Mouse (Mus musculus): ENCODE measurements at regions not wholly inside any gene's neighbourhood (a gene's known extent, or its start where the extent isn't known, plus 50 kb on each side); places are given as distances from the start of the nearest gene placed in this dataset.

DNA sequence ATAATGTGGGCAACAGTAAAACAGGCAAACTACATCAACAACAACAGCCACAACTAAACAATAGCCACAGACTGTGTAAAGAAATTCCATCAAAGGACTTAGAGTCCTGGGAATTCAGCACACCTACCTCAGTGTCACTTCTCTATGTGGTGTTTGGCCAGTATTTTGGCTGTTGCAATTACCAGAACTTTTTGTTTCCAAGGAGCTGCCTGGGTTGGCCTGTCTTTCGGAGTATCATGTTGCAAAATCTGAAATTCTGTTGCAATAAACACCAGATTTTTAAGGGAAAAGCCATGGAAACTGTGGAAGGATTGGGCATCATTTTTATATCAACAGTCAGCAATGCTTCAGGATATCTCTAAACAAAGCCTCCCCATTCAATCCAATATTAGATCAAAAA, 275.1 kb upstream of the Gm11146 start:
- Histone ChIP-seq H3K4me1 (ENCODE audit: control insufficient read depth in 1 of 2, insufficient read depth in 2 of 2, low read length in 2 of 2) (no peaks in the 10 kb centered on the region), H3K9me3 (replicated peaks; ENCODE audit: insufficient read depth, low read length) (no peaks in the 10 kb centered on the region), H3K36me3 (ENCODE audit: control insufficient read depth in 1 of 2, insufficient read depth in 2 of 2, low read length in 2 of 2) (no peaks in the 10 kb centered on the region), H3K79me2 (ENCODE audit: control insufficient read depth, insufficient read depth, low read length, poor library complexity) (no peaks in the 10 kb centered on the region), H3K27me3 (ENCODE audit: control insufficient read depth in 1 of 2, insufficient read depth in 2 of 2, low read length in 2 of 2) (no peaks in the 10 kb centered on the region), H3K27ac (ENCODE audit: control insufficient read depth, low read depth, low read length) (no peak overlapping the region), H3K4me3 (ENCODE audit: control insufficient read depth in 1 of 2, insufficient read depth in 1 of 2, low read depth in 2 of 2, low read length in 2 of 2) (no peak overlapping the region), H3K9ac (ENCODE audit: control insufficient read depth, low read depth, low read length, poor library complexity, severe bottlenecking) (no peak overlapping the region)
- no peak for TF ChIP-seq SIN3A (IDR thresholded peaks at IDR 0.05; ENCODE audit: low read length)
- no peak for DNase-seq (ENCODE audit: low read depth, low spot score)

- no peak overlapping the region for H3K9ac ChIP-seq (ENCODE audit: control insufficient read depth, low read depth, low read length, poor library complexity, severe bottlenecking)
- H3K4me3 ChIP-seq (ENCODE audit: control insufficient read depth in 1 of 2, insufficient read depth in 1 of 2, low read depth in 2 of 2, low read length in 2 of 2): no peak overlapping the region
- no peak for DNase-seq (ENCODE audit: low read depth, low spot score)
- H3K27me3 ChIP-seq (ENCODE audit: control insufficient read depth in 1 of 2, insufficient read depth in 2 of 2, low read length in 2 of 2): no peaks in the 10 kb centered on the region
- no peaks in the 10 kb centered on the region for H3K36me3 ChIP-seq (ENCODE audit: control insufficient read depth in 1 of 2, insufficient read depth in 2 of 2, low read length in 2 of 2)
- H3K27ac ChIP-seq (ENCODE audit: control insufficient read depth, low read depth, low read length): no peak overlapping the region
- TF ChIP-seq MYB (IDR thresholded peaks at IDR 0.05; ENCODE audit: low read depth, low read length): no peak
- TF ChIP-seq CHD2 (IDR thresholded peaks at IDR 0.05; ENCODE audit: low read length): no peak
- TF ChIP-seq BHLHE40 (IDR thresholded peaks at IDR 0.05; ENCODE audit: borderline replicate concordance, low read depth, low read length): no peak
- TF ChIP-seq JUND (IDR thresholded peaks at IDR 0.05; ENCODE audit: low read depth, low read length): no peak
- TF ChIP-seq POLR2AphosphoS5 (IDR thresholded peaks at IDR 0.05; ENCODE audit: borderline replicate concordance, low read depth, low read length): no peak
- TF ChIP-seq USF2 (IDR thresholded peaks at IDR 0.05; ENCODE audit: borderline replicate concordance in 1 of 2, insufficient read depth in 1 of 2, low read depth in 1 of 2, low read length in 2 of 2): no peak
- TF ChIP-seq TCF12 (IDR thresholded peaks at IDR 0.05; ENCODE audit: low read depth, low read length): no peak
- no peak for TF ChIP-seq GABPA (IDR thresholded peaks at IDR 0.05; ENCODE audit: low read depth, low read length)
- no peaks in the 10 kb centered on the region for H3K79me2 ChIP-seq (ENCODE audit: control insufficient read depth, insufficient read depth, low read length, poor library complexity)
- no peaks in the 10 kb centered on the region for H3K4me1 ChIP-seq (ENCODE audit: control insufficient read depth in 1 of 2, insufficient read depth in 2 of 2, low read length in 2 of 2)
- H3K9me3 ChIP-seq (replicated peaks; ENCODE audit: insufficient read depth, low read length): no peaks in the 10 kb centered on the region
These were observed 261.4 kb upstream of the Gm11146 start for GRCm38 (mm10) chr16:77863246-77863645.

DNA sequence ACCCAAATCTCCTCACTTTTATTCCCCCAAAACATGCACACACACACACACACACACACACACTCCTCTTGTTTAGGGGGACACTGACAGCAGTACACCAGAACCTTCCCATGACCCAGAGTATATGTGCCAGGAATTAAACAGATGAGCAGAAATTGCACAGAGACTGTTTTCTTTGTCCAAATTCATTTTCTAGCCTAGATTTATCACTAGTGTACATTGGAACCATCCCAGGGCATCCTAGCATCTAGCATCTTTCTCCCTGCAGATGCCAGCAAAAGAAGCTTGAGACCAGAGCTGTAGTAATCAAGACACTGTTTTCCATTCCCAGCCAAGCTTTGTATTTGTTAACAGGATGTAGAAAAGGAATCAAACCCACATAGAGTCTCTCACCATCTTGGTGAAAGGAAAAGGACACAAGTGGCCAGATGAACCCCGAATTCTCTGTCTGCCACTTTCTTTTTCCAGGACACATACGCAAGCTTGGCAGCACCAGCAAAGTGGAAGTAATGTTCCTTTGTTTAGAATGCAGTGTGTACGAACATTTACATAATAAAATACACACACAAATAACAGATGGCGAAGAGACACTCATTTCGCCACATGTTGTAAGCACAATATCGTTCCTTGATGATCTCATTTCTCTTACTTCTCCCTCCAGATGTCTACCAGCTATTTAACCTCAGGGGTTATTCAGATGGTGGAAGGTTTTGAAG, 250.3 kb upstream of the Gm11146 start:
- Histone ChIP-seq H3K27me3 (ENCODE audit: control insufficient read depth in 1 of 2, insufficient read depth in 2 of 2, low read length in 2 of 2) (no peaks in the 10 kb centered on the region), H3K27ac (ENCODE audit: control insufficient read depth, low read depth, low read length) (no peak overlapping the region), H3K9ac (ENCODE audit: control insufficient read depth, low read depth, low read length, poor library complexity, severe bottlenecking) (no peak overlapping the region), H3K9me3 (replicated peaks; ENCODE audit: insufficient read depth, low read length) (no peaks in the 10 kb centered on the region), H3K4me1 (ENCODE audit: control insufficient read depth in 1 of 2, insufficient read depth in 2 of 2, low read length in 2 of 2) (no peaks in the 10 kb centered on the region), H3K4me3 (ENCODE audit: control insufficient read depth in 1 of 2, insufficient read depth in 1 of 2, low read depth in 2 of 2, low read length in 2 of 2) (no peak overlapping the region), H3K36me3 (ENCODE audit: control insufficient read depth in 1 of 2, insufficient read depth in 2 of 2, low read length in 2 of 2) (no peaks in the 10 kb centered on the region), H3K79me2 (ENCODE audit: control insufficient read depth, insufficient read depth, low read length, poor library complexity) (no peaks in the 10 kb centered on the region)
- TF ChIP-seq E2F4 (IDR thresholded peaks at IDR 0.05; ENCODE audit: borderline replicate concordance, low read depth, low read length): no peak
- no peak for TF ChIP-seq NELFE (IDR thresholded peaks at IDR 0.05; ENCODE audit: low read depth, low read length)
- TF ChIP-seq POLR2AphosphoS2 (IDR thresholded peaks at IDR 0.05; ENCODE audit: low read length): no peak
- TF ChIP-seq RCOR1 (IDR thresholded peaks at IDR 0.05; ENCODE audit: low read depth, low read length): no peak
- TF ChIP-seq KAT2A (conservative IDR thresholded peaks at IDR 0.05; ENCODE audit: low read depth, low read length): no peak
- no peak for TF ChIP-seq JUND (IDR thresholded peaks at IDR 0.05; ENCODE audit: low read depth, low read length)
- no peak for TF ChIP-seq NRF1 (IDR thresholded peaks at IDR 0.05; ENCODE audit: insufficient read depth, low read depth, low read length, poor library complexity, severe bottlenecking)
- TF ChIP-seq CHD2 (IDR thresholded peaks at IDR 0.05; ENCODE audit: low read length): no peak
- no peak for TF ChIP-seq GABPA (IDR thresholded peaks at IDR 0.05; ENCODE audit: low read depth, low read length)
- TF ChIP-seq USF2 (IDR thresholded peaks at IDR 0.05; ENCODE audit: borderline replicate concordance in 1 of 2, insufficient read depth in 1 of 2, low read depth in 1 of 2, low read length in 2 of 2): no peak
- no peak for TF ChIP-seq MYB (IDR thresholded peaks at IDR 0.05; ENCODE audit: low read depth, low read length)
- DNase-seq (ENCODE audit: low read depth, low spot score): no peak
